Mouse (Mus musculus) small intestine, adult 2 months (tissue): Measurements from ENCODE around the gene Kcnt2. TPM values are rescaled to one million over a fixed set of nuclear protein-coding genes. Genes with fewer than 3 reads are reported as not detected.

Source experiments
- H3K27ac ChIP-seq: fragments of 200-500 bp; 2 replicates; pipeline ENCODE4 v1.5.1; 2012; ENCODE audit warnings: low read depth, low read length, control low read depth, inconsistent platforms; ENCODE audit not compliant: insufficient read depth
- H3K27me3 ChIP-seq: fragments of 200-500 bp; 2 replicates; pipeline ENCODE4 v1.6.1; 2012; ENCODE audit warnings: mild to moderate bottlenecking, moderate library complexity, low read length, inconsistent platforms; ENCODE audit not compliant: control insufficient read depth, insufficient read depth
- H3K36me3 ChIP-seq: fragments of 200-500 bp; 2 replicates; pipeline ENCODE4 v1.6.1; 2012; ENCODE audit warnings: mild to moderate bottlenecking, low read length, control low read depth, inconsistent platforms; ENCODE audit not compliant: control insufficient read depth, insufficient read depth
- H3K4me1 ChIP-seq: fragments of 200-500 bp; 2 replicates; pipeline ENCODE4 v1.6.1; 2012; ENCODE audit warnings: low read length, inconsistent platforms, mixed read lengths; ENCODE audit not compliant: control insufficient read depth, insufficient read depth, insufficient read length
- H3K4me3 ChIP-seq: fragments of 200-500 bp; 2 replicates; pipeline ENCODE4 v1.5.1; 2012; ENCODE audit warnings: low read depth, mild to moderate bottlenecking, control low read depth, inconsistent platforms, low read length, moderate library complexity
- CTCF ChIP-seq: fragments of 200-500 bp; IDR thresholded peaks from 2 replicates; pipeline ENCODE4 v1.5.1; 2012; ENCODE audit warnings: low read depth, mild to moderate bottlenecking, control low read depth, inconsistent platforms, low read length, moderate library complexity, mixed read lengths; ENCODE audit not compliant: insufficient replicate concordance, insufficient read length; ENCODE audit errors: extremely low read depth
- POLR2A ChIP-seq: fragments of 200-500 bp; IDR thresholded peaks from 2 replicates; pipeline ENCODE4 v1.6.1; 2012; ENCODE audit warnings: low read depth, mild to moderate bottlenecking, control low read depth, inconsistent platforms, low read length, moderate library complexity
- WGBS: fragments of 180-500 bp; shearing (Covaris S2); methylation state at CpG from one replicate; pipeline ENCODE4 v1.1.7; 2018; 5-methylcytosine and 5-hydroxymethylcytosine counted together
- polyA plus RNA-seq: library from polyadenylated mRNA; depleted of rRNA; stranded (reverse); fragments of >200 nt; gene quantifications from 2 replicates; pipeline ENCODE4 v1.2.3, GENCODE M21; 2012

Kcnt2 gene
- polyA plus RNA-seq, 1 experiment: not detected

DNA sequence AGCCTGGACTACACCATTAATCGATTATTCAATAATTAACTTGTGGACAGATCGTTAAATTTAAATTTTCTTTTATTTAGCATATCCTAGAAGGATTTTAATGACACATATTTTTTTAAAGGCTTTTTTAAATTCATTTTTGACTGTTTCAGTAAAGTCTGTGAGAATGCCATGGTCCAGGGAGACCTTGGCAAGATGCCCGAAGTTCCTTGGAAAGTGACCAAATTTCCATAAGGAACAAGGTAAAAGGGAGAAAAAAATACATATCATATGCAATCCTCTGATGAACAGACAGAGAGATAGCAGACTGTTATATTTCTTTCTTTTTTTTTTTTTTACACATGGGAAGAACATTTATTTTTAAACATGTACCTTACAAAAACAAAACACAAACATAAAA is 296.1 kb downstream of the Kcnt2 start:
- Histone ChIP-seq H3K27ac (no peak overlapping the region), H3K4me1 (no peaks in the 10 kb centered on the region), H3K4me3 (no peak overlapping the region), H3K36me3 (no peaks in the 10 kb centered on the region), H3K27me3 (no peaks in the 10 kb centered on the region)
- TF ChIP-seq POLR2A: no peak
- TF ChIP-seq CTCF: no peak
- 83% methylated on average over 3 of the region's 3 CpGs for WGBS

DNA sequence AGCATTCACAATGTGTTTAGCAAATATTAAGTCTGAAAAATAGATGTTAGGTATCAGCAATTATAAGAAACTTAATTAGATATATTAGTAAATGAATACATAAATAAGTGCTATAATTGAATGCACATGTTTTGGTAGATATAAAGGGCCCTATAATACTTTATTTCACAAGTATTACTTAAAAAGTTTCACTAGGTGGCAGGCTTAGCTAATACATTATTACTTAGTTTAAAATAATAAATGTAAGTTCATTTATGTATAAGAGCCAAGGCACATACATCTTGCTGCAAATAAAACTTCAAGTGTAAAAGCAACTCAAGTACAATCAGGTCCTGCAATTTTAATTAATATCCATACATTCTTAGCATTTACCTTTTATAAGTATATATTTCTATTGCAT is 302.8 kb downstream of the Kcnt2 start:
- H3K27me3 ChIP-seq: no peaks in the 10 kb centered on the region
- H3K4me3 ChIP-seq: no peak overlapping the region
- TF ChIP-seq CTCF: no peak
- no peak for TF ChIP-seq POLR2A
- H3K4me1 ChIP-seq: no peaks in the 10 kb centered on the region
- H3K27ac ChIP-seq: no peak overlapping the region
- H3K36me3 ChIP-seq: no peaks in the 10 kb centered on the region

DNA sequence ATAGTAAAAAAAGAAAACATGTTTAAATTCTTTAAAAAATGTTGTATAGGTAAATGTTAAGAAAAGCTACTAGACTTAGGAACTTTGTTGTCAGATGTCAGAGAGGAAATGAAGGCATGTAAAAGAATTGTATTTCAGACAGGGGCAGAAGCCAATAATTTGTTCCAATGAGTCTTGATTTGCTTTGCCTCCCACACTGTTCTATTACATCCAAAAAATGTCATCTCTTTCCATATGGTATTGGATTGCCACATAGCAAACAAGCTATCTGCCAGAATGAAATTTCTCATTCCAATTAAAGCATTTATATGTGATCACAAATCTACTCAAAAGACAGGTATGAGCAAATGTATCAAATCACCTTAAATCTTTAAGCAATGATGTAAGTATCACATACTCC is 314.8 kb downstream of the Kcnt2 start:
- no peaks in the 10 kb centered on the region for H3K36me3 ChIP-seq
- no peaks in the 10 kb centered on the region for H3K4me1 ChIP-seq
- H3K4me3 ChIP-seq: no peak overlapping the region
- H3K27me3 ChIP-seq: no peaks in the 10 kb centered on the region
- TF ChIP-seq POLR2A (no peak), CTCF (no peak)
- H3K27ac ChIP-seq: no peak overlapping the region

DNA sequence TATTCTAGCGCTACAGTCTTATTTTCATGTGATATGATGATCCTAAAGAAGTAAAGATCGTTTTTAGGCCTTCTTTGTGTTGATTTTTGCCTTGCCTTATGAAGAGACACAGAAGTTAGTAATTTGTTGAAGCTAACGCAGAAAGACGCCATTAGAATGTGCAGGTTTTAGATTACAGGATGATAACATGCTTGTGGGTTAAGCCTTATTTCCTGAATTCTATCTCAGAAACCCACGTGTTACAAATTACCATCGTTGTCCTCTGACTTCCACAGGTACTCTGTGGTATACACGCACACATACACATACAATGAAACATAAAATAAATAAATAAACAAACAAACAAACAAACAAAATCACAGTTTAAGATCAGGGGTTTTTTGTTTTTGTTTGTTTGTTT is 326.2 kb downstream of the Kcnt2 start:
- Histone ChIP-seq H3K4me1 (no peaks in the 10 kb centered on the region), H3K27ac (no peak overlapping the region), H3K27me3 (no peaks in the 10 kb centered on the region), H3K4me3 (no peak overlapping the region), H3K36me3 (no peaks in the 10 kb centered on the region)
- TF ChIP-seq POLR2A (no peak), CTCF (no peak)
- WGBS: 77% methylated on average over 7 of the region's 7 CpGs

DNA sequence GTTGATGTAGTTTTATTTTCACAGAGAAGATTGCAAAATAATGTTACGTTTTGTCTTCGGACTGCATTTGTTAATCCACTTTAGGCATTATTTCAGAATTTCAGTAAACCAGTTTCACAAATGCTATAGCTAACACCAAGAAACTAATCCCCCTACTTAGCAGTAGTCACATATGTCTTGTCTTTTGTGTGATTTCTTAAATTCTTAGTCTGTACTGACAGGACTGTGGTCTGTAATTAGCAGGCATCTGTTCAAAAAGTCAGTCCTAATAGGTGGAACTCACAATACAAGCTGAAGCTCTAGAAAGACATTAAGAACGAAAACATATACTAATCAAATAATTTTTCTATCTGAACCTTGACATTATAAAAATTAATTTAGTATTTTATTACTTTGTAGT is 332.6 kb downstream of the Kcnt2 start:
- H3K4me3 ChIP-seq: no peak overlapping the region
- H3K36me3 ChIP-seq: no peaks in the 10 kb centered on the region
- TF ChIP-seq POLR2A (no peak), CTCF (no peak)
- H3K27ac ChIP-seq: no peak overlapping the region
- H3K4me1 ChIP-seq: no peaks in the 10 kb centered on the region
- H3K27me3 ChIP-seq: no peaks in the 10 kb centered on the region
- WGBS: 83% methylated on average over 3 of the region's 3 CpGs

DNA sequence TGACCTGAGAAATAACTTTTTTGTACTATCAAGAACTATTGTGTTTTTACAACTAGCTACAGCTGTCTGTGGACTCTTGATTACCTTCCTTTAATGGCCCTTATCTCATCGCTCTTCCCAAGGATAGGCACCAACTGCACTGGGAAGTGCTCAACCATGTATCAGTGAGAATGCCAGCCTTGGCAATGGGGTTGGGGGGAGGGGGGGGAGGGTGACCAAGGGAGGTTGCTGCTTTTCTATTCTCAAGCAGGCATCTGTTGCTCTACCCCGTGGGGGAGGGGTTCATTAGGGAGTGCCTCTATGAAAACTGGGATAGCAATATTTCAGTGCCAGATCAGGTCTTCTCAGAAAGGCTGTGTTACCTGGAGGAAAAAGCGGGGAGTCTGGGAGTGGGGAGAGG is 342.3 kb downstream of the Kcnt2 start:
- WGBS: 63% methylated on average over 3 of the region's 3 CpGs
- Histone ChIP-seq H3K4me1 (no peaks in the 10 kb centered on the region), H3K27ac (no peak overlapping the region), H3K4me3 (no peak overlapping the region), H3K27me3 (no peaks in the 10 kb centered on the region), H3K36me3 (no peaks in the 10 kb centered on the region)
- TF ChIP-seq POLR2A (no peak), CTCF (no peak)

DNA sequence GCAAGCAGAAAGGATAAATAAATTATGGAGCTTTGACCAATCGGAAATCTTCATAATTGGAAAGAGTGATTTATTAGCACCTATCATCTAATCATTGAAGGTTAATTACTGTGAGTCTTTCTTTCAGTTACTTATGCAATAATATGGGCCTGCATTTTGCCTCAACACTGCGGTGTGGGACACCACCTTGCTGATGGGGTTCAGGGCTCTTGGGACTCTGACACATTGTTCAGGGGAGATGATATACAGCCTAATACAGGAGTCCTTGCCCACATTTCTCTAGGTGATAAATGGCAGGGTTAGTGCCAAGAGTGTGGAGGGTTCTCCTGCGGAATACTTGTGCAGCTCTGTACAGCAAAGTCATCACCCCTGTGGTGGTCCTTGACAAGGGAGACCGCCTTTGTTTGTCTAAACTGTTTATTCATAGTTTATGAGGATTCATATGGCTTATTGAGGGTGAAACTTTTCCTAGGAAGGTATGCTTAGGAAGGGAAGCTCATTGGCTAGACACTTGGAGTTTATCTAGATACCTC is 362.9 kb downstream of the Kcnt2 start:
- Histone ChIP-seq H3K27me3 (no peaks in the 10 kb centered on the region), H3K36me3 (no peaks in the 10 kb centered on the region), H3K4me3 (no peak overlapping the region), H3K27ac (no peak overlapping the region), H3K4me1 (no peaks in the 10 kb centered on the region)
- no peak for TF ChIP-seq CTCF
- no peak for TF ChIP-seq POLR2A
- WGBS: 79% methylated on average over 4 of the region's 4 CpGs

DNA sequence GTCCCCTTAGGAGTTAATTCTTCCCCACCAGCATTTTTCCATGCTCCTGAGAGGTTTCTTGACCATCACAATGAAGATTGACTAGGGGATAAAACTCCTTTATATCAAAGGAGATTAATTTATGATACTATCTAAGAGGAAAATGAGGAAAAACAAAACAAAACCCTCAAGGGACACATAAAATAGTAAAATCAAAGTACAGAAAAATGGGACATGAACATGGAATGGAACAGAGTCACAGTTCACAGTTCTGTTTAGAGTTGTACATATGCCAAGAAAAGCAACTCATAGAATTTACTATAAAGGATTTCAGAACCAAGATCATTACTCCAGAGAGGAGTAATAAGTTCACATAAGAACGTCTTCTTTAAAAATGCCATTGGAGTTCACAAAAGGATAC is 367.1 kb downstream of the Kcnt2 start:
- H3K27me3 ChIP-seq: no peaks in the 10 kb centered on the region
- 71% methylated on average over 1 of the region's 1 CpGs for WGBS
- H3K36me3 ChIP-seq: no peaks in the 10 kb centered on the region
- H3K27ac ChIP-seq: no peak overlapping the region
- no peaks in the 10 kb centered on the region for H3K4me1 ChIP-seq
- H3K4me3 ChIP-seq: no peak overlapping the region
- TF ChIP-seq POLR2A (no peak), CTCF (no peak)
